Mouse (Mus musculus): Measurements from ENCODE around the gene Wdr63. TPM values are rescaled to one million over a fixed set of nuclear protein-coding genes. Genes with fewer than 3 reads are reported as not detected.

The Wdr63 gene
- total and polyA plus RNA-seq, 3 experiments: not detected

DNA sequence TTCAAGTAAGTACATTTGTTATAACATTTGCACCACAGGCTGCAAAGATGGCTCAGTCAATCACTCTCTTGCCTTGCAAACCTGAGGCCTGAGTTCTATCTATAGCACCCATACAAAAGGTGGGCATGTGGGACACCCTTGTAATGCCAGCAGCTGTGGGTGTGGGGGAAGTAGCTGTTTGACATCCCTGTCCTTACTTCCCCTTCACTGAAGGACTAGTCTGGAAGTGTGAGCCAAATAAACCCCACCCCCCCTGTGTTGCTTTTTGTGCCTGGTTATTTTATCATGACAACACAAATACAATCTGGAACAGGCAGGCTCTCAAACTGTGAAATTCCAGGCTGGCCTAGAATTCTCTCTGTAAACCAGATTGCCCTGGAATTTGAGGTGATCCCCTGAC lies 8.0 kb downstream of the Wdr63 start (continued):
- TF ChIP-seq ZNF384 (IDR thresholded peaks at IDR 0.05; ENCODE audit: low read depth, low read length) (no peak), SIN3A (IDR thresholded peaks at IDR 0.05; ENCODE audit: low read length) (peak; percentile 38; the same call in 1 of the 2 replicates), POLR2A (IDR thresholded peaks at IDR 0.05; ENCODE audit: control insufficient read depth in 1 of 2, insufficient read depth in 1 of 2, low read depth in 1 of 2, low read length in 2 of 2, poor library complexity in 1 of 2) (no peak), TAL1 (IDR thresholded peaks at IDR 0.05; ENCODE audit: low read length) (no peak), HCFC1 (IDR thresholded peaks at IDR 0.05; ENCODE audit: low read depth, low read length) (no peak)

- Histone ChIP-seq H3K79me2 (ENCODE audit: control insufficient read depth, insufficient read depth, low read length, poor library complexity) (no peaks in the 10 kb centered on the region), H3K4me1 (ENCODE audit: control insufficient read depth in 1 of 2, insufficient read depth in 2 of 2, low read length in 2 of 2) (peaks cover 14 to 26% of the 10 kb centered on the region in 2 experiments), H3K9me3 (replicated peaks; ENCODE audit: insufficient read depth, low read length) (no peaks in the 10 kb centered on the region), H3K27ac (ENCODE audit: control insufficient read depth, low read depth, low read length) (peak overlapping the region; percentile 83), H3K27me3 (ENCODE audit: control insufficient read depth in 1 of 2, insufficient read depth in 2 of 2, low read length in 2 of 2) (no peaks in the 10 kb centered on the region), H3K36me3 (ENCODE audit: control insufficient read depth in 1 of 2, insufficient read depth in 2 of 2, low read length in 2 of 2) (peaks cover 0 to 14% of the 10 kb centered on the region in 2 experiments; a peak in 2 of 4 replicates), H3K9ac (ENCODE audit: control insufficient read depth, low read depth, low read length, poor library complexity, severe bottlenecking) (no peak overlapping the region), H3K4me3 (ENCODE audit: control insufficient read depth in 1 of 2, insufficient read depth in 1 of 2, low read depth in 2 of 2, low read length in 2 of 2) (no peak overlapping the region)
- DNase-seq (ENCODE audit: low read depth, low spot score): no peak
- no peak for TF ChIP-seq POLR2A (IDR thresholded peaks at IDR 0.05; ENCODE audit: control insufficient read depth in 1 of 2, insufficient read depth in 1 of 2, low read depth in 1 of 2, low read length in 2 of 2, poor library complexity in 1 of 2)
- no peak for TF ChIP-seq NELFE (IDR thresholded peaks at IDR 0.05; ENCODE audit: low read depth, low read length)
- TF ChIP-seq HCFC1 (IDR thresholded peaks at IDR 0.05; ENCODE audit: low read depth, low read length): no peak
- no peak for TF ChIP-seq MAFK (IDR thresholded peaks at IDR 0.05; ENCODE audit: borderline replicate concordance, low read depth, low read length)
- no peak for TF ChIP-seq MXI1 (IDR thresholded peaks at IDR 0.05; ENCODE audit: low read depth, low read length)
- TF ChIP-seq E2F4 (IDR thresholded peaks at IDR 0.05; ENCODE audit: borderline replicate concordance, low read depth, low read length): no peak
- no peak for TF ChIP-seq EP300 (IDR thresholded peaks at IDR 0.05; ENCODE audit: low read depth in 1 of 2, low read length in 2 of 2)
- TF ChIP-seq RCOR1 (IDR thresholded peaks at IDR 0.05; ENCODE audit: low read depth, low read length): no peak
- TF ChIP-seq MAX (IDR thresholded peaks at IDR 0.05; ENCODE audit: low read length): no peak
- TF ChIP-seq SMC3 (IDR thresholded peaks at IDR 0.05; ENCODE audit: low read depth, low read length): no peak
- TF ChIP-seq SIN3A (IDR thresholded peaks at IDR 0.05; ENCODE audit: low read length): no peak
- TF ChIP-seq TBP (IDR thresholded peaks at IDR 0.05; ENCODE audit: low read depth, low read length): no peak
- no peak for TF ChIP-seq TAL1 (IDR thresholded peaks at IDR 0.05; ENCODE audit: low read length)
- TF ChIP-seq ZC3H11A (IDR thresholded peaks at IDR 0.05; ENCODE audit: low read depth, low read length): no peak
- no peak for TF ChIP-seq ZMIZ1 (IDR thresholded peaks at IDR 0.05; ENCODE audit: low read depth, low read length)
- no peak for TF ChIP-seq MYC (IDR thresholded peaks at IDR 0.05; ENCODE audit: low read depth, low read length)
- TF ChIP-seq ETS1 (IDR thresholded peaks at IDR 0.05; ENCODE audit: low read depth, low read length): no peak
Observed at GRCm38 (mm10) chr3:146097861-146098260, 10.1 kb downstream of the Wdr63 start.

GRCm38 (mm10) chr3:146096986-146097385 lies 10.9 kb downstream of the Wdr63 start:
- peak; percentile 90 for TF ChIP-seq ZNF384 (IDR thresholded peaks at IDR 0.05; ENCODE audit: low read depth, low read length)
- TF ChIP-seq TCF12 (IDR thresholded peaks at IDR 0.05; ENCODE audit: low read depth, low read length): peak; percentile 82
- 0 out of 2 replicates have a peak, but pooled peaks have one; percentile 23 for TF ChIP-seq NELFE (IDR thresholded peaks at IDR 0.05; ENCODE audit: low read depth, low read length)
- no peak for TF ChIP-seq CTCF (IDR thresholded peaks at IDR 0.05 in 2 of 3, conservative IDR thresholded peaks at IDR 0.05 in 1 of 3; ENCODE audit: control insufficient read depth in 1 of 3, insufficient read depth in 1 of 3, low read depth in 2 of 3, low read length in 3 of 3, poor library complexity in 1 of 3, severe bottlenecking in 1 of 3)
- TF ChIP-seq NRF1 (IDR thresholded peaks at IDR 0.05; ENCODE audit: insufficient read depth, low read depth, low read length, poor library complexity, severe bottlenecking): no peak
- TF ChIP-seq RCOR1 (IDR thresholded peaks at IDR 0.05; ENCODE audit: low read depth, low read length): peak; percentile 70; the same call in 1 of the 2 replicates
- TF ChIP-seq MYB (IDR thresholded peaks at IDR 0.05; ENCODE audit: low read depth, low read length): peak; percentile 86
- no peak for TF ChIP-seq GABPA (IDR thresholded peaks at IDR 0.05; ENCODE audit: low read depth, low read length)
- 0 out of 2 replicates have a peak, but pooled peaks have one; percentile 2 for TF ChIP-seq MAFK (IDR thresholded peaks at IDR 0.05; ENCODE audit: borderline replicate concordance, low read depth, low read length)
- TF ChIP-seq ETS1 (IDR thresholded peaks at IDR 0.05; ENCODE audit: low read depth, low read length): peak; percentile 87
- TF ChIP-seq UBTF (IDR thresholded peaks at IDR 0.05; ENCODE audit: borderline replicate concordance, insufficient read depth, low read depth, low read length): no peak
- peak; percentile 90 for TF ChIP-seq GATA1 (IDR thresholded peaks at IDR 0.05; ENCODE audit: low read depth, low read length)
- peak; percentile 76; the same call in 1 of the 2 replicates for TF ChIP-seq SIN3A (IDR thresholded peaks at IDR 0.05; ENCODE audit: low read length)
- TF ChIP-seq HCFC1 (IDR thresholded peaks at IDR 0.05; ENCODE audit: low read depth, low read length): peak; percentile 33; the same call in 1 of the 2 replicates
- TF ChIP-seq EP300 (IDR thresholded peaks at IDR 0.05; ENCODE audit: low read depth in 1 of 2, low read length in 2 of 2): peak; percentile 93 to 94
- H3K4me3 ChIP-seq (ENCODE audit: control insufficient read depth in 1 of 2, insufficient read depth in 1 of 2, low read depth in 2 of 2, low read length in 2 of 2): no peak overlapping the region
- DNase-seq (ENCODE audit: low read depth, low spot score): peak; percentile 83
- H3K9me3 ChIP-seq (replicated peaks; ENCODE audit: insufficient read depth, low read length): no peaks in the 10 kb centered on the region
- H3K36me3 ChIP-seq (ENCODE audit: control insufficient read depth in 1 of 2, insufficient read depth in 2 of 2, low read length in 2 of 2): peaks cover 0 to 14% of the 10 kb centered on the region in 2 experiments; a peak in 2 of 4 replicates
- peaks cover 14 to 26% of the 10 kb centered on the region in 2 experiments for H3K4me1 ChIP-seq (ENCODE audit: control insufficient read depth in 1 of 2, insufficient read depth in 2 of 2, low read length in 2 of 2)
- H3K27me3 ChIP-seq (ENCODE audit: control insufficient read depth in 1 of 2, insufficient read depth in 2 of 2, low read length in 2 of 2): no peaks in the 10 kb centered on the region
- H3K9ac ChIP-seq (ENCODE audit: control insufficient read depth, low read depth, low read length, poor library complexity, severe bottlenecking): peak overlapping the region; percentile 21
- no peaks in the 10 kb centered on the region for H3K79me2 ChIP-seq (ENCODE audit: control insufficient read depth, insufficient read depth, low read length, poor library complexity)
- H3K27ac ChIP-seq (ENCODE audit: control insufficient read depth, low read depth, low read length): peak overlapping the region; percentile 83

Data from MEL (cell line).